Comparison of ENCODE assay signal across 9 mouse cellular contexts in the genomic region with DNA sequence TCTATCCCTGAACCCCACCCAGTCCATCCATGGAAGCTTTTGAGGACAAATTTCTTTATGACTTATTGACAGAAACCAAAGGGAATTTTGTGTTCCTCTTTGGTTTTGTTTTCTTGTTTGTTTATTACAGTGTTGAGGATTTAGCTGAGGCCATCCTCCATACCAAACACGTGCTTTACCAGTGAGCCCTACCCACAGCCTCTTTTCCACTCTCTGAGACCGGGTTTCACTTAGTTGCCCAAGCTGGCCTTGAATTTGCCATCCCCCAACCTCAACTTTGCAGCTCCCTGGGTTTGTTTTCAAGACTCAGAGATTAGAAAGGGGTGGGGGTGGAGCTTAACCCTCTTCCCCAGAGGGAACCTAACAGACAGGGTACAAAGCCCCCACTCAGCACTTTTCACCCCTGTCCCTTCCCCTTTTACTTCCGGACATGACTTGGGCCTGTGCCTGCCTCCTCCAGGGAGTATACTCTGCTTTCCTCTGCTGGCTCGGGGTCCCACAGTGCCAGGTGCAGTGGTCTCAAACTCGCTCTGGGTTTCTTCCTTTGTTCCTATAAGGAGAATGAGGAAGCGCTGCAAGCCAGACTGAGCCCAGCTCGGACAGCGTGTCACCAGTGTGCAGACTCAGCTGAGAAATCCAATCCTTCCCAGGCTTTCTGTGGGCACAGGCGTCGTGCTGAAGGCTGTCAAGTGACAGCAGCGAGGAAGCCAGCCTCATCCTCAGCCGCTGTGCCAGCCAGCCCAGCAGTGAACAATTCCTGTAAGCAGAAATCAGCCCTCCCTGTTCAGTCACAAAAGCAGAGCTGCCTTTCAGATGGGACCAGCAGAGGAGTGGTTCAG.
DNase-seq lines count a peak whose midpoint lies in the region; ATAC-seq and TF ChIP-seq lines count a peak whose summit lies in the region.
"Had no signal": no experiment of that assay in that cellular context is flagged by ENCODE, and none has a peak within 500 bp of the region (broad histone marks: within the 10 kb centered on the region; RNA-seq: fewer than 3 reads in every experiment).

No protein-coding gene starts in this region.

- H3K36me3 ChIP-seq in spleen, adult 2 months (ENCODE audit: control insufficient read depth, insufficient read depth, low read length), result no peaks in the 10 kb centered on the region
- no peaks in the 10 kb centered on the region for H3K36me3 ChIP-seq in forebrain, embryonic 13.5 days (ENCODE audit: poor library complexity, severe bottlenecking)
- no peaks in the 10 kb centered on the region for H3K36me3 ChIP-seq in hindbrain, embryonic 15.5 days
- H3K36me3 ChIP-seq in midbrain, embryonic 12.5 days, result no peaks in the 10 kb centered on the region
- H3K36me3 ChIP-seq: embryonic facial prominence, embryonic 12.5 days had no signal

- H3K27ac ChIP-seq in spleen, adult 2 months (ENCODE audit: insufficient read depth, low read length), result peak overlapping the region; percentile 51
- H3K27ac ChIP-seq in forebrain, embryonic 13.5 days, result peak overlapping the region; percentile 49
- peak overlapping the region; percentile 66 for H3K27ac ChIP-seq in hindbrain, embryonic 15.5 days (replicated peaks)
- peak overlapping the region; percentile 47; the same call in 1 of the 2 replicates for H3K27ac ChIP-seq in midbrain, embryonic 12.5 days (replicated peaks)
- H3K27ac ChIP-seq: embryonic facial prominence, embryonic 12.5 days had no signal

- peaks cover 13% of the 10 kb centered on the region; the same call in 1 of the 2 replicates for H3K4me1 ChIP-seq in spleen, adult 2 months (ENCODE audit: control insufficient read depth, insufficient read depth, insufficient read length)
- H3K4me1 ChIP-seq in forebrain, embryonic 13.5 days, result peaks cover 43% of the 10 kb centered on the region
- peaks cover 43% of the 10 kb centered on the region for H3K4me1 ChIP-seq in hindbrain, embryonic 15.5 days (replicated peaks)
- peaks cover 33% of the 10 kb centered on the region for H3K4me1 ChIP-seq in midbrain, embryonic 12.5 days

- WGBS in spleen, adult 2 months, result 12% methylated on average over 12 of the region's 12 CpGs
- WGBS in forebrain, embryonic 13.5 days, result 16% methylated on average over 12 of the region's 12 CpGs
- 14% methylated on average over 12 of the region's 12 CpGs for WGBS in hindbrain, embryonic 15.5 days
- WGBS in midbrain, embryonic 12.5 days, result 16% methylated on average over 12 of the region's 12 CpGs

- no peak for TF ChIP-seq POLR2A in spleen, adult 2 months (IDR thresholded peaks at IDR 0.05; ENCODE audit: low read depth, low read length)

- H3K9ac ChIP-seq in forebrain, embryonic 13.5 days, result peak overlapping the region; percentile 41
- H3K9ac ChIP-seq in hindbrain, embryonic 15.5 days, result no peak overlapping the region
- peak overlapping the region; percentile 16; the same call in 1 of the 2 replicates for H3K9ac ChIP-seq in midbrain, embryonic 12.5 days (replicated peaks)
- H3K9ac ChIP-seq: embryonic facial prominence, embryonic 12.5 days had no signal

- peak in 1 of 2 experiments; percentile 36 for DNase-seq in spleen, adult 2 months (ENCODE audit: low read depth in 1 of 2, low spot score in 2 of 2)
- DNase-seq in spleen, postnatal 14 days (ENCODE audit: low spot score in 2 of 2), result no peak
- peak; percentile 60 for DNase-seq in thymus, postnatal 25 days
- no peak for DNase-seq in urinary bladder, postnatal 4 days (ENCODE audit: low spot score in 2 of 2)
- no peak for DNase-seq in ovary, postnatal 14 days (ENCODE audit: low spot score)

- H3K9me3 ChIP-seq in forebrain, embryonic 13.5 days (replicated peaks), result no peaks in the 10 kb centered on the region
- no peaks in the 10 kb centered on the region for H3K9me3 ChIP-seq in hindbrain, embryonic 15.5 days
- H3K9me3 ChIP-seq in midbrain, embryonic 12.5 days, result no peaks in the 10 kb centered on the region
- H3K9me3 ChIP-seq: embryonic facial prominence, embryonic 12.5 days had no signal

- H3K4me2 ChIP-seq in forebrain, embryonic 13.5 days, result no peak overlapping the region
- H3K4me2 ChIP-seq in hindbrain, embryonic 15.5 days, result no peak overlapping the region
- no peak overlapping the region; the same call in 1 of the 2 replicates for H3K4me2 ChIP-seq in midbrain, embryonic 12.5 days (replicated peaks)
- H3K4me2 ChIP-seq: embryonic facial prominence, embryonic 12.5 days had no signal

- no peaks in the 10 kb centered on the region for H3K27me3 ChIP-seq in spleen, adult 2 months (ENCODE audit: control insufficient read depth, insufficient read depth, low read length)
- no peaks in the 10 kb centered on the region for H3K27me3 ChIP-seq in forebrain, embryonic 13.5 days
- H3K27me3 ChIP-seq in hindbrain, embryonic 15.5 days, result no peaks in the 10 kb centered on the region
- H3K27me3 ChIP-seq in midbrain, embryonic 12.5 days, result no peaks in the 10 kb centered on the region
- H3K27me3 ChIP-seq: embryonic facial prominence, embryonic 12.5 days had no signal

- H3K4me3 ChIP-seq in spleen, adult 2 months (ENCODE audit: extremely low read depth, insufficient read depth, insufficient read length), result no peak overlapping the region
- no peak overlapping the region for H3K4me3 ChIP-seq in forebrain, embryonic 13.5 days
- H3K4me3 ChIP-seq in hindbrain, embryonic 15.5 days, result no peak overlapping the region
- H3K4me3 ChIP-seq in midbrain, embryonic 12.5 days, result no peak overlapping the region
- H3K4me3 ChIP-seq: embryonic facial prominence, embryonic 12.5 days had no signal

- no peak for TF ChIP-seq CTCF in spleen, adult 2 months (IDR thresholded peaks at IDR 0.05; ENCODE audit: extremely low read depth, insufficient read depth, insufficient read length, insufficient replicate concordance)

- peak; percentile 23; the same call in 1 of the 2 replicates for ATAC-seq in forebrain, embryonic 13.5 days
- ATAC-seq in hindbrain, embryonic 15.5 days (ENCODE audit: low FRiP score, low read depth), result peak; percentile 16; the same call in 1 of the 2 replicates
- peak; percentile 27; the same call in 1 of the 2 replicates for ATAC-seq in midbrain, embryonic 12.5 days (ENCODE audit: low FRiP score, low read depth)
